ENCODE assay signal across 9 mouse cellular contexts in genomic region chr17:81667935-81668334, GRCm38 (mm10).
DNase-seq lines count a peak whose midpoint lies in the region; ATAC-seq lines count a peak whose summit lies in the region.
"Had no signal": no experiment of that assay in that cellular context is flagged by ENCODE, and none has a peak within 500 bp of the region (broad histone marks: within the 10 kb centered on the region; RNA-seq: fewer than 3 reads in every experiment).

No protein-coding gene starts in this region.

- intact Hi-C loops in left cerebral cortex, postnatal 10 days (cut with DNase I), result loop anchor here (10.0 kb wide), 4 partner anchors 117 to 1287 kb away; no protein-coding TSS in a partner anchor

- 83% methylated on average over 2 of the region's 2 CpGs for WGBS in kidney, embryonic 14.5 days
- 71% methylated on average over 2 of the region's 2 CpGs for WGBS in embryonic facial prominence, embryonic 14.5 days
- WGBS in hindbrain, embryonic 16.5 days, result 39% methylated on average over 2 of the region's 2 CpGs

- H3K4me1 ChIP-seq in kidney, embryonic 14.5 days (ENCODE audit: control insufficient read depth, insufficient read depth, low read length), result peaks cover 7% of the 10 kb centered on the region; the same call in 1 of the 2 replicates
- H3K4me1 ChIP-seq in embryonic facial prominence, embryonic 14.5 days (ENCODE audit: control insufficient read depth, insufficient read depth, low read length), result no peaks in the 10 kb centered on the region
- H3K4me1 ChIP-seq in hindbrain, embryonic 16.5 days (ENCODE audit: control insufficient read depth, insufficient read depth, low read depth, low read length), result peaks cover 15% of the 10 kb centered on the region

- H3K9me3 ChIP-seq in kidney, embryonic 14.5 days (ENCODE audit: control insufficient read depth, low read length), result no peaks in the 10 kb centered on the region
- H3K9me3 ChIP-seq in embryonic facial prominence, embryonic 14.5 days (ENCODE audit: control insufficient read depth, low read length), result no peaks in the 10 kb centered on the region
- no peaks in the 10 kb centered on the region for H3K9me3 ChIP-seq in hindbrain, embryonic 16.5 days (ENCODE audit: control insufficient read depth, low read length)

- no peak for DNase-seq in kidney, adult 8-10 months
- no peak for DNase-seq in embryonic facial prominence, embryonic 14.5 days (ENCODE audit: low spot score)
- no peak for DNase-seq in left cerebral cortex, postnatal 10 days (ENCODE audit: extremely low spot score in 1 of 2, low spot score in 2 of 2)
- DNase-seq in right cerebral cortex, postnatal 25 days, result no peak
- no peak for DNase-seq in adrenal gland, adult 2 months
- DNase-seq: right cerebral cortex, postnatal 4 days had no signal

- H3K9ac ChIP-seq in kidney, embryonic 14.5 days (ENCODE audit: low read depth, low read length), result peak overlapping the region; percentile 84; the same call in 1 of the 2 replicates
- H3K9ac ChIP-seq in embryonic facial prominence, embryonic 14.5 days (ENCODE audit: low read depth, low read length), result no peak overlapping the region
- H3K9ac ChIP-seq in hindbrain, embryonic 16.5 days (ENCODE audit: low read depth, low read length), result peak overlapping the region; percentile 95

- ATAC-seq in kidney, embryonic 14.5 days (ENCODE audit: low FRiP score, low TSS enrichment), result no peak
- no peak for ATAC-seq in embryonic facial prominence, embryonic 14.5 days (ENCODE audit: low read depth)
- no peak for ATAC-seq in hindbrain, embryonic 16.5 days
- 0 out of 2 replicates have a peak, but pooled peaks have one; percentile 12 for ATAC-seq in monocyte, adult 5-6 weeks (replicated peaks; ENCODE audit: insufficient number of reproducible peaks, low FRiP score, low TSS enrichment, poor library complexity, severe bottlenecking)

- H3K27ac ChIP-seq in kidney, embryonic 14.5 days (ENCODE audit: low read depth, low read length), result no peak overlapping the region
- no peak overlapping the region for H3K27ac ChIP-seq in embryonic facial prominence, embryonic 14.5 days (replicated peaks; ENCODE audit: low read depth, low read length)
- H3K27ac ChIP-seq in hindbrain, embryonic 16.5 days (ENCODE audit: low read depth, low read length), result peak overlapping the region; percentile 56; the same call in 1 of the 2 replicates

- H3K4me3 ChIP-seq in kidney, embryonic 14.5 days (ENCODE audit: low read length), result peak overlapping the region; percentile 72; the same call in 1 of the 2 replicates
- H3K4me3 ChIP-seq in embryonic facial prominence, embryonic 14.5 days (ENCODE audit: low read depth, low read length), result no peak overlapping the region
- peak overlapping the region; percentile 82 for H3K4me3 ChIP-seq in hindbrain, embryonic 16.5 days (ENCODE audit: low read length)

- peak overlapping the region; percentile 90; the same call in 1 of the 2 replicates for H3K4me2 ChIP-seq in kidney, embryonic 14.5 days (replicated peaks; ENCODE audit: low read depth, low read length)
- H3K4me2 ChIP-seq in embryonic facial prominence, embryonic 14.5 days (ENCODE audit: low read depth, low read length), result peak overlapping the region; percentile 93
- H3K4me2 ChIP-seq in hindbrain, embryonic 16.5 days (ENCODE audit: low read length), result peak overlapping the region; percentile 88

- no peaks in the 10 kb centered on the region for H3K36me3 ChIP-seq in kidney, embryonic 14.5 days (ENCODE audit: control insufficient read depth, insufficient read depth, low read length)
- H3K36me3 ChIP-seq in embryonic facial prominence, embryonic 14.5 days (ENCODE audit: control insufficient read depth, insufficient read depth, low read length), result no peaks in the 10 kb centered on the region
- no peaks in the 10 kb centered on the region for H3K36me3 ChIP-seq in hindbrain, embryonic 16.5 days (ENCODE audit: control insufficient read depth, insufficient read depth, low read length)

- H3K27me3 ChIP-seq in kidney, embryonic 14.5 days (ENCODE audit: control insufficient read depth, insufficient read depth, low read length), result 0 out of 2 replicates have a peak, but pooled peaks cover 4% of the 10 kb centered on the region
- peaks cover 20% of the 10 kb centered on the region for H3K27me3 ChIP-seq in embryonic facial prominence, embryonic 14.5 days (replicated peaks; ENCODE audit: control insufficient read depth, insufficient read depth, low read length)
- H3K27me3 ChIP-seq in hindbrain, embryonic 16.5 days (replicated peaks; ENCODE audit: control insufficient read depth, insufficient read depth, low read length), result no peaks in the 10 kb centered on the region
